Mouse (Mus musculus) Patski (cell line): ENCODE measurements at regions not wholly inside any gene's neighbourhood (a gene's known extent, or its start where the extent isn't known, plus 50 kb on each side); places are given as distances from the start of the nearest gene placed in this dataset.

Source experiments
- ATAC-seq: fragments of 100-300 bp; one replicate; pipeline ENCODE4 v1.8.0; 2021
- CTCF ChIA-PET: fragments of 350-600 bp; sonication (Branson Sonifier 250); formaldehyde crosslinking; loops from one replicate; lab custom pipeline; 2022; ENCODE audit warnings: inconsistent platforms; lab: Charles Lee
- POLR2A ChIA-PET: fragments of 350-600 bp; sonication (Branson Sonifier 250); formaldehyde crosslinking; loops from one replicate; lab custom pipeline; 2022; ENCODE audit warnings: antibody characterized with exemption, inconsistent platforms; lab: Charles Lee
- DNase-seq: peaks from one replicate; pipeline ENCODE4 v3.0.0-alpha.2; 2011; ENCODE audit warnings: low read depth, low spot score
- H3K27me3 ChIP-seq: fragments of 371-371 bp; one replicate; pipeline ENCODE4 v1.5.1; 2021
- CTCF ChIP-seq: fragments of 100-300 bp; IDR thresholded peaks from one replicate; pipeline ENCODE4 v1.5.1; 2021
- in situ Hi-C: fragments of 300-500 bp; cut with MboI; formaldehyde crosslinking; loops from 3 replicates; pipeline ENCODE4 v1.11.1; 2018; ENCODE audit warnings: low pct_unique_long_range_greater_than_20kb, mixed read lengths

GRCm38 (mm10) chr12:28181265-28181664 is 370.9 kb downstream of the Dcdc2c start:
- ATAC-seq (no peak), DNase-seq (no peak)
- H3K27me3 ChIP-seq = no peaks in the 10 kb centered on the region
- in situ Hi-C loops = no loop called here
- ChIA-PET POLR2A (no interaction called here), CTCF (interaction anchor here (1.7 kb wide), 1 partner anchor 40 kb away, joined by 4 read pairs; no protein-coding TSS in a partner anchor)
- TF ChIP-seq CTCF = peak; percentile 29

- H3K27me3 ChIP-seq = no peaks in the 10 kb centered on the region
- CTCF ChIA-PET = no interaction called here
- in situ Hi-C loops = loop anchor here (10.0 kb wide), 1 partner anchor 831 kb away; the partner anchor contains the start of gene Sox11
- ATAC-seq (peak; percentile 71), DNase-seq (peak; percentile 86)
- no peak for TF ChIP-seq CTCF
- POLR2A ChIA-PET = no interaction called here
Measured at GRCm38 (mm10) chr12:28176016-28176415, 376.2 kb downstream of the Dcdc2c start.

GRCm38 (mm10) chr12:28174078-28174477 is 378.1 kb downstream of the Dcdc2c start:
- no peak for TF ChIP-seq CTCF
- CTCF ChIA-PET = no interaction called here
- in situ Hi-C loops = loop anchor here (10.0 kb wide), 1 partner anchor 829 kb away; the partner anchor contains the start of gene Sox11
- H3K27me3 ChIP-seq = no peaks in the 10 kb centered on the region
- DNase-seq (no peak), ATAC-seq (no peak)
- POLR2A ChIA-PET = no interaction called here

DNA sequence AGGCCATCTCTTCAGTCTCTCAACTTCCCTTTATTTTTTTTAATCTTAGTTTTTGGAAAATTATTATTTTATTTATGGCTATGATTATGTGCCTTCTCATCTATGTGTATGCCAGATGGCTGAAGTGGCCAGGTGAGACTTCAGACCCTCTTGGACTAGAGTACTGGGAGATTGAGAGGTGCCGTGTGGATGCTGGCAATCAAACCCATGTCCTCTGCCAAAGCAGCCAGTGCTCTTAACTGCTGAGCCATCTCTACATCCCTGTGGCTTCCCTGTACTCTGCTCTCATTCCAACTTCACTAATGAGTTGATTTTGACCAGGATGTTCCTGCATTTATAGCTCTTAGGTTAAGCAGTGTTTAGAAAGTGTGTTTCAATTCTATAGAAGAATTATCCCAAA is 393.4 kb downstream of the Dcdc2c start:
- POLR2A ChIA-PET = no interaction called here
- no peaks in the 10 kb centered on the region for H3K27me3 ChIP-seq
- ATAC-seq (no peak), DNase-seq (no peak)
- in situ Hi-C loops = no loop called here
- TF ChIP-seq CTCF = no peak
- CTCF ChIA-PET = no interaction called here

DNA sequence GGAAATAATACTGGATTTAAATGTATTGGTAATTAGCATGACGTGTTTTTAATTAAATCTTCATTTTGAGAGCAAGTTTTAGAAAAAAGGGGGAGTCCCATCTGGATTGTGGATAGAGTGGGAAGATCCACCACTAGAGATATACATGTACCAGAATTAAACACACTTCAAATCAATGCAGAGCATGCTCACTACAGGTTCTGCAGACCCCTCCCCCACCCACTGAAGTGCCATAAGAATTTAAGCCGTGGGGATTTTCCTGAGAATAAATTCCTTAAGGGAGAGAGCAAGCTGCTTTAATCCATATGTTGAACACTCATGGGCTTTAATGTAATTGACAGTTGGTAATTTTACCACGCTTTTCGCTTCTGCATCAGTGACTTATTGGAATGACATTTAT is 401.4 kb downstream of the Dcdc2c start:
- H3K27me3 ChIP-seq = peaks cover 5% of the 10 kb centered on the region
- DNase-seq (no peak), ATAC-seq (no peak)
- no peak for TF ChIP-seq CTCF
- ChIA-PET CTCF (no interaction called here), POLR2A (no interaction called here)
- in situ Hi-C loops = no loop called here

DNA sequence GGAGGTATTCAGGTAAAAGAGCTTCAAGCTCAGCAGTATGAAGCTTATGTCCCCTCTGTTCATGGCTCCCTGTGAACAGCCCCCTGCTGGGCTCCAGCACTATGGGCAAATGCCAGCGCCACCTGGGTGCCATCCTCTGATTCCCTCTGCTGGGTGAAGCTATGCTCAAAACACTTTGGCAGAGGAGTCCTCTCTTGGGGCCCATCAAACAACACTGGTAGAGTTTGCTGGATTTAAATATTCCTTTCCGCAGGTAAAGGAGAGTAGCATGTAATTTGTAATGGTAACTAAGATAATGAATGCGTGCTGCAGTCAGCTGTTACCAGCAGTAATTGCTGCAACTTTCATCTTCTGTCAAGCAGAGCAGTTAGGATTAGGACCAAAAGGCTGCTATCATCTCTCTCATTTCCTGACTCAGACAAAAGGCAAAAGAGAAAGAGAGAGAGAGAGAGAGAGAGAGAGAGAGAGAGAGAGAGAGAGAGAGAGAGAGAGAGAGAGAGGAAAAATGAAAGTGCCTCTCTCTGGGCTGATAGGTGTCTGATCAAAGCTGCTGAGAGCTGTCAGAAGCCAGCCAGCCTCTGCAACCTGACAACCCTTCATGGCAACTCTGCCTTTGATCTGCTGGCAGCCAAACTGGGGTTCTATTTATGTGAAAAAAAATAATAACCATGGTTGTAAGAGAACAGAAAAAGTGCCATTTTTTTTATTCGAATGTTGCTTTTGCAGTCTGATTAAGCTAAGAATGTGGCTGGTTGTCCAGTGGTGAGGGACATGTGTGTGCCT is 416.2 kb downstream of the Dcdc2c start:
- POLR2A ChIA-PET = interaction anchor here (0.6 kb wide), 1 partner anchor 259 kb away, joined by 3 read pairs; no protein-coding TSS in a partner anchor
- DNase-seq = no peak
- ATAC-seq = no peak
- peaks cover 4% of the 10 kb centered on the region for H3K27me3 ChIP-seq
- TF ChIP-seq CTCF = no peak
- CTCF ChIA-PET = interaction anchor here (0.8 kb wide), 1 partner anchor 21 kb away, joined by 3 read pairs; no protein-coding TSS in a partner anchor
- in situ Hi-C loops = no loop called here

DNA sequence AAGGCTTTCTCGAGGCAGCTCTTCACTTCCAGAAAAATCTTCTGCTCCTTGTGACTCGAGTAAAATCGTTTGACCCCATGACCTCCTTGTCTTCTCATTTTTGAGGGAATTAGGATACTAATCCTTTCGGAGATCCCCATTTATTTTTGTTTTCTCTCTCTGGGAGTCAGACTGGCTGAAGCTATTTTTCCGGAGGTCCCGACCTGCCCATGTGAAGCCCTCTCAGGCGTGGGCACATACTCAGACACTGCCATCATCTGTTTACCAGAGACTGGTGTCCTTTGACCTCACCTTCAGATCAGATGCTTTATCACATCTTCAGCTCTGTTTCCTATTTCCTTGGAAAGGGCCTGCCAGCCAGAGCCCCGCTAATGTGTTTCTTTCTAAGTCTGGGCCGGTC is 429.4 kb downstream of the Dcdc2c start:
- CTCF ChIA-PET = no interaction called here
- no peak for TF ChIP-seq CTCF
- peak; percentile 4 for DNase-seq
- POLR2A ChIA-PET = interaction anchor here (1.3 kb wide), 1 partner anchor 11 kb away, joined by 3 read pairs; no protein-coding TSS in a partner anchor
- in situ Hi-C loops = no loop called here
- no peak for ATAC-seq
- H3K27me3 ChIP-seq = no peaks in the 10 kb centered on the region

GRCm38 (mm10) chr12:28120106-28120505 is 432.1 kb downstream of the Dcdc2c start:
- POLR2A ChIA-PET = no interaction called here
- TF ChIP-seq CTCF = no peak
- CTCF ChIA-PET = interaction anchor here (0.8 kb wide), 1 partner anchor 32 kb away, joined by 3 read pairs; no protein-coding TSS in a partner anchor
- in situ Hi-C loops = no loop called here
- DNase-seq = no peak
- H3K27me3 ChIP-seq = no peaks in the 10 kb centered on the region
- ATAC-seq = no peak

GRCm38 (mm10) chr12:28090673-28091072 is 461.5 kb downstream of the Dcdc2c start:
- no peak for DNase-seq
- no peak for ATAC-seq
- in situ Hi-C loops = no loop called here
- ChIA-PET POLR2A (no interaction called here), CTCF (no interaction called here)
- H3K27me3 ChIP-seq = no peaks in the 10 kb centered on the region
- TF ChIP-seq CTCF = no peak

DNA sequence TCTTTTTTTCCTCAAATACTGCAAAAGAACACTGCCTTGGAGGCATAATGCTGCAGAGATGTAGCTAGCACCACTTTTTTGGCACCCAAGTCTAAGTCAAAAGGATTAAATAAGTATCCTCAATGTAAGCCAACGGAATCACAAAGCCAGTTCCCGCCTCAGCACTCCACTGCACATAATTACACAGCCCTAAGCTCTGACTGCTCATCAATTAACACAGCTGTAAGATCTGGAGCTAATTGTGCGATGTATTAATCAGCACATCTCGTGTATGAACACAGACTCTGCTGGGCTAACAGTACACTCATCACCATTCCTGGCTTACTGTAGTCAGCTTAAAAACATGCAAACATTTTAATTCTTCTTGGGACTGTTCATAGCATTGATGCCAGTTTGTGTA is 466.7 kb downstream of the Dcdc2c start:
- ChIA-PET CTCF (no interaction called here), POLR2A (no interaction called here)
- H3K27me3 ChIP-seq = no peaks in the 10 kb centered on the region
- TF ChIP-seq CTCF = no peak
- ATAC-seq = no peak
- in situ Hi-C loops = no loop called here
- DNase-seq = no peak

- H3K27me3 ChIP-seq = no peaks in the 10 kb centered on the region
- TF ChIP-seq CTCF = no peak
- DNase-seq (no peak), ATAC-seq (no peak)
- ChIA-PET CTCF (interaction anchor here (0.9 kb wide), 1 partner anchor 695 kb away, joined by 3 read pairs; no protein-coding TSS in a partner anchor), POLR2A (no interaction called here)
- in situ Hi-C loops = no loop called here
Measured at GRCm38 (mm10) chr12:28076606-28077005, 475.6 kb downstream of the Dcdc2c start.
